Mouse (Mus musculus): ENCODE measurements around the gene Hdc.

DNA sequence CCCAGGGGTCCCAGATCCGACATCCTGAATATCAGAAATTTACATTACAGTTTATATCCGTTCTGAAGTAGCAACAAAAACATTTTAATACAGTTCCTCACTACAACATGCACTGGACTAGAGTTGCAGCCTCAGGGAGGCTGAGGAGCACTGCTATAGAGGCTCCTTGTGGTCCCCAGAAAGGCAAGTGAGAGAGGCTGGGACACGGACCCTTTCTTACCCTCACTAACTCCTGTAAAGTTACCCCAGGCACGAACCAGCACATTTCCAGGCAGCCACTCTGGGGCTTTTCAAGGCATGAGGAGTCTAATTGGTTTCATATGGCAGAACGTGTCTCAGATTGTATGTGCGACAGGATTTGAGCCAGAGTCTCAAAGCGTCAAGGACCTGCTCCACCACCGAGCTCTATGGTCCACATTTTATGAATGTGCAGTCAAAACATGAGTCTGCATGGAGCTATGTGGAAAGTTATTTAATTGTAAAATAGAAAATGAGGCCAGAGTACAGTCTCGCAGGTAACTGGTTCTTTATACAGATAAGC is 9.4 kb upstream of the Hdc start:
- TF ChIP-seq POLR2A (IDR thresholded peaks at IDR 0.05; ENCODE audit: extremely low read depth, insufficient read depth, low read length) (no peak), CTCF (IDR thresholded peaks at IDR 0.05; ENCODE audit: low read depth, low read length) (no peak)
